Mouse (Mus musculus): Measurements from ENCODE around the gene Adam12. TPM values are rescaled to one million over a fixed set of nuclear protein-coding genes. Genes with fewer than 3 reads are reported as not detected.

Gene Adam12
- polyA plus RNA-seq, 1 experiment = 1.5 TPM

DNA sequence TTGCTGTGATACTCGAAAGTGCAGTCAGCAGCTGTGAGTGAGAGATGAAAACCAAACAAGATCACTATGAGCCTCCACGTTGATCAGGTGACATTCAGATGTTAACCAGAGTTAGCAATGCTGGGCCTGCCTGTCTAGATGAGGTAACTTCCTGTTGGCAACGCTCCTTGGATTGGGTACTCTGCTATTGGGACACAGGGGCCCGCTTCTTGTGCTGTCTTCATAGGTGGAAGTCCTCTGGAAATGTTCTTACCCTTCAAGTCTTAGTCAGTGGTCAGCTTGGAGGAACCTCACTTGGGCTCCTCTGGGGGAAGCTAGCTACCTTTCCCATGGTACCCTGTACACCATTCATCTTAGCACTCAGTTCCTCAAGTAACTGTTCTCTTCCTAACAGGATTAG is 169.3 kb downstream of the Adam12 start:
- no peaks in the 10 kb centered on the region for H3K9me3 ChIP-seq (replicated peaks; ENCODE audit: control insufficient read depth, insufficient read depth, low read length, poor library complexity, severe bottlenecking)
- no peak overlapping the region for H3K27ac ChIP-seq (ENCODE audit: insufficient read depth, low read length)
- H3K27me3 ChIP-seq (ENCODE audit: control insufficient read depth, insufficient read depth, low read length, poor library complexity, severe bottlenecking) = no peaks in the 10 kb centered on the region
- H3K4me1 ChIP-seq (ENCODE audit: control insufficient read depth, insufficient read depth, low read length) = no peaks in the 10 kb centered on the region
- TF ChIP-seq EP300 (IDR thresholded peaks at IDR 0.05; ENCODE audit: insufficient read depth, low read depth, low read length) (no peak), POLR2A (IDR thresholded peaks at IDR 0.05; ENCODE audit: insufficient read depth, low read length) (no peak), CTCF (IDR thresholded peaks at IDR 0.05; ENCODE audit: low read depth, low read length) (no peak)
- H3K4me3 ChIP-seq (ENCODE audit: low read depth, low read length) = no peak overlapping the region
- no peak overlapping the region for H3K9ac ChIP-seq (ENCODE audit: low read depth, poor library complexity, severe bottlenecking)
- no peaks in the 10 kb centered on the region for H3K36me3 ChIP-seq (ENCODE audit: control insufficient read depth, insufficient read depth, low read length, poor library complexity, severe bottlenecking)

DNA sequence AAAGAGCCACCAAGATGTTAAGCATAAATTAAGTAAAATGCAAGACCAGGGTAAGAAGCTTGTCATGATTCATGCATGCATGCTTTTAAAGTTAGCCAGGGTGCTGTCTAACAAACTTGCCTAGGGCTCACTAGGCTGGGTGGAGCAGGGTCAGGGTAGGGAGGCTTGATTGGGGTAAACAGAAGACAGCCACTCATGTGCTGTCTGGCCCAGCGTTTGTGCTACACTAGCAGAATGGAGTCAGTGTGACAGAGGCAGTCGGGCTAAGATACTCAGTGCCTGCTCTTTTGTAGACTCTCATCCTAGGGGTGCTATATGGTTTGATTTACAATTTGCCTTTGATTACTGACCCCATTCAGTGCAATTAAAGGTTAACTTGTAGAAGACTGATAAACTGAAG is 179.5 kb downstream of the Adam12 start:
- H3K4me1 ChIP-seq (ENCODE audit: control insufficient read depth, insufficient read depth, low read length) = no peaks in the 10 kb centered on the region
- H3K4me3 ChIP-seq (ENCODE audit: low read depth, low read length) = no peak overlapping the region
- H3K9me3 ChIP-seq (replicated peaks; ENCODE audit: control insufficient read depth, insufficient read depth, low read length, poor library complexity, severe bottlenecking) = no peaks in the 10 kb centered on the region
- H3K27ac ChIP-seq (ENCODE audit: insufficient read depth, low read length) = no peak overlapping the region
- no peaks in the 10 kb centered on the region for H3K36me3 ChIP-seq (ENCODE audit: control insufficient read depth, insufficient read depth, low read length, poor library complexity, severe bottlenecking)
- H3K9ac ChIP-seq (ENCODE audit: low read depth, poor library complexity, severe bottlenecking) = no peak overlapping the region
- no peak for TF ChIP-seq CTCF (IDR thresholded peaks at IDR 0.05; ENCODE audit: low read depth, low read length)
- no peak for TF ChIP-seq EP300 (IDR thresholded peaks at IDR 0.05; ENCODE audit: insufficient read depth, low read depth, low read length)
- no peak for TF ChIP-seq POLR2A (IDR thresholded peaks at IDR 0.05; ENCODE audit: insufficient read depth, low read length)
- no peaks in the 10 kb centered on the region for H3K27me3 ChIP-seq (ENCODE audit: control insufficient read depth, insufficient read depth, low read length, poor library complexity, severe bottlenecking)

DNA sequence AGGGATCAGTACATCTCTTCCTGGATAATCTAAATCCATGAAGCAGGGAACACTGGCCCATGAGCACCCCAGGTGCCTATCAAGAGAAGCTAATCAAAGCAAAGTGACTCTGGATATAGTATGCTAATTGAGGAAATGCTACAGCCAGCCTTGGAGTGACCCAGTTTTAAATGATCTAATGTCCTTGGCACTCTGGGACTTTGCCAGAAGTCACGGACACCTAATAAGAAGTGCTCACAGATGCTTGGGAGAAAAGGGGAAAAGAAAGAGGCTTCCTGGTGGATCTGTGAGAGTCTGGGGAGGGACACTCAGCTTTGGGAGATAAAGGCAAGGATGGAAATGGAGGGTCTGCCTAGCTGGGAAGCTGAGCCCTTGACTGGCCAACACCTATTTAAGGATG is 181.6 kb downstream of the Adam12 start:
- no peaks in the 10 kb centered on the region for H3K4me1 ChIP-seq (ENCODE audit: control insufficient read depth, insufficient read depth, low read length)
- no peak overlapping the region for H3K4me3 ChIP-seq (ENCODE audit: low read depth, low read length)

DNA sequence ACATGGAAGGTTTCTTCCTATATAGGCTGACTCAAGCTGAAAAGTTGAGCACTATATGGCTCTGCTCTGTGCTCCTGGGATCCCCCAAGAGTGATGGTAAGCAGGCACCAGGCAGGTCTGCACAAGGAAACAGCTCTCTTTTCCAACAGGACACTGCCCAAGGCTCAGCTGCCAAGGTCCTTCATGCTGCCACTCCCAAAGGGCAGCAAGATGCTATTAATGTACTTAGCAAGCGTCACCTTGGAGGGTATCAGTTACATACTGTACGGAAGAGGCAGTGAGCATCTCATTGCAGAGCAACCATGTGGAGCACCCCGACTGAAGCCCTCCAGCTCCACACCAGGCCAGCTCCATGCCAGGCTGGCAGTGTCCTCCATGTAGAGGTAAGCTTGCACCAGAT is 185.6 kb downstream of the Adam12 start:
- no peaks in the 10 kb centered on the region for H3K27me3 ChIP-seq (ENCODE audit: control insufficient read depth, insufficient read depth, low read length, poor library complexity, severe bottlenecking)
- H3K27ac ChIP-seq (ENCODE audit: insufficient read depth, low read length) = no peak overlapping the region
- H3K4me3 ChIP-seq (ENCODE audit: low read depth, low read length) = no peak overlapping the region
- H3K4me1 ChIP-seq (ENCODE audit: control insufficient read depth, insufficient read depth, low read length) = no peaks in the 10 kb centered on the region
- H3K36me3 ChIP-seq (ENCODE audit: control insufficient read depth, insufficient read depth, low read length, poor library complexity, severe bottlenecking) = no peaks in the 10 kb centered on the region
- H3K9ac ChIP-seq (ENCODE audit: low read depth, poor library complexity, severe bottlenecking) = no peak overlapping the region
- H3K9me3 ChIP-seq (replicated peaks; ENCODE audit: control insufficient read depth, insufficient read depth, low read length, poor library complexity, severe bottlenecking) = no peaks in the 10 kb centered on the region
- TF ChIP-seq CTCF (IDR thresholded peaks at IDR 0.05; ENCODE audit: low read depth, low read length) (no peak), EP300 (IDR thresholded peaks at IDR 0.05; ENCODE audit: insufficient read depth, low read depth, low read length) (no peak), POLR2A (IDR thresholded peaks at IDR 0.05; ENCODE audit: insufficient read depth, low read length) (no peak)

More for the DNA sequence above, 181.6 kb downstream of the Adam12 start:
- H3K36me3 ChIP-seq (ENCODE audit: control insufficient read depth, insufficient read depth, low read length, poor library complexity, severe bottlenecking) = no peaks in the 10 kb centered on the region
- TF ChIP-seq POLR2A (IDR thresholded peaks at IDR 0.05; ENCODE audit: insufficient read depth, low read length) = no peak
- TF ChIP-seq CTCF (IDR thresholded peaks at IDR 0.05; ENCODE audit: low read depth, low read length) = no peak
- no peak for TF ChIP-seq EP300 (IDR thresholded peaks at IDR 0.05; ENCODE audit: insufficient read depth, low read depth, low read length)
- no peak overlapping the region for H3K9ac ChIP-seq (ENCODE audit: low read depth, poor library complexity, severe bottlenecking)
- no peak overlapping the region for H3K27ac ChIP-seq (ENCODE audit: insufficient read depth, low read length)
- no peaks in the 10 kb centered on the region for H3K9me3 ChIP-seq (replicated peaks; ENCODE audit: control insufficient read depth, insufficient read depth, low read length, poor library complexity, severe bottlenecking)
- H3K27me3 ChIP-seq (ENCODE audit: control insufficient read depth, insufficient read depth, low read length, poor library complexity, severe bottlenecking) = no peaks in the 10 kb centered on the region

DNA sequence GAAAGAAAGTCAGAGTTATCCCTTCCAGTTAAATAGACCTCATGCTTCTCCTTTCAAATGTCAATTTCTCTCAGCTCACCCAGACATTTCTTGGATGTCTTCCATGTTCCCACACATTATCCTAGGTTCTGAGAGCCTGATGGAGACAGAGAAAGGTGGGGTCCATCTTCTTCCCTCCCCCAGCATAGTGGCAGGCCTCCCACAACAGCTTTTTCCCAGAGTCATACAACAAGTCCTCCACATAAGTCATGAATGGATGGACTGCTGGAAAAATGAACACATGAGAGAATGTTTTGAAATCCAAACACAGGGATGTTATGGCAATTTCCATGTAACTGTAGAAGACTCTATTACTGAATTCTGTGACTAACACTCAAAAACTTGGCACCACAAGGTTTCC is 188.4 kb downstream of the Adam12 start:
- H3K9ac ChIP-seq (ENCODE audit: low read depth, poor library complexity, severe bottlenecking) = no peak overlapping the region
- no peaks in the 10 kb centered on the region for H3K4me1 ChIP-seq (ENCODE audit: control insufficient read depth, insufficient read depth, low read length)
- no peaks in the 10 kb centered on the region for H3K27me3 ChIP-seq (ENCODE audit: control insufficient read depth, insufficient read depth, low read length, poor library complexity, severe bottlenecking)
- no peak overlapping the region for H3K27ac ChIP-seq (ENCODE audit: insufficient read depth, low read length)
- no peak overlapping the region for H3K4me3 ChIP-seq (ENCODE audit: low read depth, low read length)
- TF ChIP-seq CTCF (IDR thresholded peaks at IDR 0.05; ENCODE audit: low read depth, low read length) (no peak), POLR2A (IDR thresholded peaks at IDR 0.05; ENCODE audit: insufficient read depth, low read length) (no peak), EP300 (IDR thresholded peaks at IDR 0.05; ENCODE audit: insufficient read depth, low read depth, low read length) (no peak)
- H3K9me3 ChIP-seq (replicated peaks; ENCODE audit: control insufficient read depth, insufficient read depth, low read length, poor library complexity, severe bottlenecking) = no peaks in the 10 kb centered on the region
- no peaks in the 10 kb centered on the region for H3K36me3 ChIP-seq (ENCODE audit: control insufficient read depth, insufficient read depth, low read length, poor library complexity, severe bottlenecking)

DNA sequence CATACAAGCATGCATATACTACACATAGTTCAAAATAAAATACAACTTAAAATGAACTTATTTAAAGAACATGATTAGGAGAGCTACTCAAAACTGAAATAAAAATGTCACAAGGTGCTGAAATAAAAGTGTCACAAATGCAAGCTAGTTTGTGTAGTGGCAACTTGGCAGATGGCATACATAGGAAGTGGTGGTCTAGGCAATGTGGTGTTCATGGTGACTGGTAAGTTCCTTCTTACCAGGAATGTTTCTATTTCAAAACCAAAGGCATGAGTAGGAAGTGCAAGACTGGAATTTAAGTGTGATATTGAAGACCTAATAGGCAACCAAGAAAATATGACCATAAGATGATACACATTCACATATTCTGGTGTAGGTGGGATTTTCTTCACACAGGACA is 189.3 kb downstream of the Adam12 start:
- Histone ChIP-seq H3K9ac (ENCODE audit: low read depth, poor library complexity, severe bottlenecking) (no peak overlapping the region), H3K36me3 (ENCODE audit: control insufficient read depth, insufficient read depth, low read length, poor library complexity, severe bottlenecking) (no peaks in the 10 kb centered on the region), H3K4me3 (ENCODE audit: low read depth, low read length) (no peak overlapping the region), H3K27ac (ENCODE audit: insufficient read depth, low read length) (no peak overlapping the region), H3K9me3 (replicated peaks; ENCODE audit: control insufficient read depth, insufficient read depth, low read length, poor library complexity, severe bottlenecking) (no peaks in the 10 kb centered on the region), H3K27me3 (ENCODE audit: control insufficient read depth, insufficient read depth, low read length, poor library complexity, severe bottlenecking) (no peaks in the 10 kb centered on the region), H3K4me1 (ENCODE audit: control insufficient read depth, insufficient read depth, low read length) (no peaks in the 10 kb centered on the region)
- TF ChIP-seq CTCF (IDR thresholded peaks at IDR 0.05; ENCODE audit: low read depth, low read length) = no peak
- TF ChIP-seq EP300 (IDR thresholded peaks at IDR 0.05; ENCODE audit: insufficient read depth, low read depth, low read length) = no peak
- TF ChIP-seq POLR2A (IDR thresholded peaks at IDR 0.05; ENCODE audit: insufficient read depth, low read length) = no peak

All from ES-Bruce4 (cell line).